Mouse (Mus musculus) neural tube, embryonic 11.5 days (tissue): ENCODE measurements around the gene Abhd12. TPM values are rescaled to one million over a fixed set of nuclear protein-coding genes. Genes with fewer than 3 reads are reported as not detected.
"Not testable (repeated sequence)": the region's sequence is repeated elsewhere in the genome, so short reads cannot be mapped to it uniquely, and the experiment has no call there.

ENCODE experiments used
- ATAC-seq: fragments of 200-750 bp; cut with Nextera tagmentation; 2 replicates; pipeline ENCODE4 v1.8.0; 2017; ENCODE audit warnings: moderate number of reproducible peaks, mild to moderate bottlenecking, moderate TSS enrichment, moderate library complexity; ENCODE audit not compliant: insufficient read depth, low FRiP score, low TSS enrichment
- DNase-seq: peaks from one replicate; pipeline ENCODE4 v3.0.0-alpha.2; 2015; ENCODE audit warnings: low spot score
- H3K27ac ChIP-seq: fragments of 300-500 bp; sonication (generic); 2 replicates; pipeline ENCODE4 v1.5.1; 2014; ENCODE audit warnings: low read depth, mild to moderate bottlenecking, low read length
- H3K27me3 ChIP-seq: fragments of 300-500 bp; sonication (generic); 2 replicates; pipeline ENCODE4 v1.6.1; 2014; ENCODE audit warnings: mild to moderate bottlenecking, low read length, mixed read lengths; ENCODE audit not compliant: control insufficient read depth, insufficient read depth
- H3K36me3 ChIP-seq: fragments of 300-500 bp; sonication (generic); 2 replicates; pipeline ENCODE4 v1.6.1; 2014; ENCODE audit warnings: mild to moderate bottlenecking, low read length, moderate library complexity, mixed read lengths; ENCODE audit not compliant: control insufficient read depth, insufficient read depth
- H3K4me1 ChIP-seq: fragments of 300-500 bp; sonication (generic); 2 replicates; pipeline ENCODE4 v1.6.1; 2014; ENCODE audit warnings: low read length, mixed read lengths; ENCODE audit not compliant: control insufficient read depth, insufficient read depth
- H3K4me2 ChIP-seq: fragments of 300-500 bp; sonication (generic); 2 replicates; pipeline ENCODE4 v1.6.1; 2014; ENCODE audit warnings: low read depth, mild to moderate bottlenecking, moderate library complexity
- H3K4me3 ChIP-seq: fragments of 300-500 bp; sonication (generic); 2 replicates; pipeline ENCODE4 v1.5.1; 2014; ENCODE audit warnings: low read depth, low read length
- H3K9ac ChIP-seq: fragments of 300-500 bp; sonication (generic); 2 replicates; pipeline ENCODE4 v1.6.1; 2014; ENCODE audit warnings: mild to moderate bottlenecking, low read length
- H3K9me3 ChIP-seq: fragments of 300-500 bp; sonication (generic); 2 replicates; pipeline ENCODE4 v1.6.1; 2016; ENCODE audit warnings: low read length; ENCODE audit not compliant: control insufficient read depth
- WGBS: fragments of 180-500 bp; shearing (Covaris S2); extraction: QIAGEN DNeasy Blood & Tissue Kit; methylation state at CpG from one replicate; pipeline ENCODE4 v1.1.7; 2014; 5-methylcytosine and 5-hydroxymethylcytosine counted together
- polyA plus RNA-seq: library from polyadenylated mRNA; unstranded; fragments of >200 nt; fragmentation: Nextera tagmentation; extraction: Ambion mirVana; gene quantifications from 2 replicates; pipeline ENCODE4 v1.2.1, GENCODE M21; 2014

The Abhd12 gene
- 57.0 and 65.3 TPM in 2 replicates for polyA plus RNA-seq

GRCm38 (mm10) chr2:150904272-150904935 is at the start of gene Abhd12:
Abhd12 (minus strand) TSS chr2:150904741.
- WGBS: under 1% methylated on average over 72 of the region's 72 CpGs
- Histone ChIP-seq H3K4me3 (peak within 1 kb of the TSS; percentile 79), H3K27me3 (no peaks in the 10 kb centered on the region), H3K4me2 (peak within 1 kb of the TSS; percentile 85), H3K27ac (peak within 1 kb of the TSS; percentile 81), H3K9ac (peak within 1 kb of the TSS; percentile 90), H3K36me3 (no peaks in the 10 kb centered on the region), H3K9me3 (no peaks in the 10 kb centered on the region), H3K4me1 (peaks cover 12% of the 10 kb centered on the region)
- ATAC-seq (peak; percentile 98), DNase-seq (peak; percentile 98)

- WGBS: 80% methylated on average over 2 of the region's 2 CpGs
- H3K27me3 ChIP-seq: no peaks in the 10 kb centered on the region
- H3K4me2 ChIP-seq: no peak overlapping the region
- no peaks in the 10 kb centered on the region for H3K4me1 ChIP-seq
- H3K9me3 ChIP-seq: no peaks in the 10 kb centered on the region
- DNase-seq (no peak), ATAC-seq (no peak)
- no peak overlapping the region for H3K4me3 ChIP-seq
- peaks cover 4% of the 10 kb centered on the region; the same call in 1 of the 2 replicates for H3K36me3 ChIP-seq
- no peak overlapping the region for H3K27ac ChIP-seq
- H3K9ac ChIP-seq: no peak overlapping the region
Measured at GRCm38 (mm10) chr2:150951201-150951600, 46.7 kb upstream of the Abhd12 start.

GRCm38 (mm10) chr2:150950056-150950455 is 45.5 kb upstream of the Abhd12 start:
- Histone ChIP-seq H3K36me3 (peaks cover 4% of the 10 kb centered on the region; the same call in 1 of the 2 replicates), H3K4me1 (no peaks in the 10 kb centered on the region), H3K4me3 (no peak overlapping the region), H3K9me3 (no peaks in the 10 kb centered on the region), H3K9ac (no peak overlapping the region), H3K27ac (no peak overlapping the region), H3K27me3 (no peaks in the 10 kb centered on the region), H3K4me2 (no peak overlapping the region)
- ATAC-seq (no peak), DNase-seq (no peak)
- WGBS: 88% methylated on average over 6 of the region's 6 CpGs

DNA sequence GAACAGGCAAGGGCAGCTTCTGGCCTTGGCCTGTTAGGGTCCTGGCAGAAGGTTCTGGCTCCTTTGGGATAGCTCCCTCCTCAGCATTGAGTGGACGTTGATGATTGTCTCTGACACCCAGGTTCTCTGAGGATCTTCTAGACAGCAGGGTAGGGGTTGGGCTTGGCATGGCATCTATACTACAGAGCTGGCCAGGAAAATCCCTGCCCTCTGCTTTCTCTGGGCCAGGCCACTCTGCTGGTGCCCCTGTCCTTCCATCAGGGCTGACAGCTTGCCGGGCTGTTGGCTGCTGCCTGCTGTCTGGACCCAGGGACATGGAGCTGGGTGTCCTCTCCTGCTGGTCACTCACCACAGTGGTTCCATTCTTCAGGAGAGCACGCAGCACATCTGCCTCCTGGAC is 45.1 kb upstream of the Abhd12 start:
- Histone ChIP-seq H3K36me3 (peaks cover 4% of the 10 kb centered on the region; the same call in 1 of the 2 replicates), H3K27me3 (no peaks in the 10 kb centered on the region), H3K9me3 (no peaks in the 10 kb centered on the region), H3K4me3 (no peak overlapping the region), H3K4me1 (no peaks in the 10 kb centered on the region), H3K27ac (no peak overlapping the region), H3K4me2 (no peak overlapping the region), H3K9ac (no peak overlapping the region)
- whole genome bisulfite sequencing: 93% methylated on average over 3 of the region's 3 CpGs
- ATAC-seq (no peak), DNase-seq (no peak)

GRCm38 (mm10) chr2:150948786-150949185 is 44.2 kb upstream of the Abhd12 start:
- no peak overlapping the region for H3K27ac ChIP-seq
- no peak overlapping the region for H3K4me3 ChIP-seq
- H3K9me3 ChIP-seq: no peaks in the 10 kb centered on the region
- H3K36me3 ChIP-seq: peaks cover 6% of the 10 kb centered on the region; the same call in 1 of the 2 replicates
- H3K9ac ChIP-seq: no peak overlapping the region
- 94% methylated on average over 5 of the region's 5 CpGs for WGBS
- H3K4me2 ChIP-seq: no peak overlapping the region
- H3K4me1 ChIP-seq: no peaks in the 10 kb centered on the region
- ATAC-seq (no peak), DNase-seq (no peak)
- no peaks in the 10 kb centered on the region for H3K27me3 ChIP-seq

DNA sequence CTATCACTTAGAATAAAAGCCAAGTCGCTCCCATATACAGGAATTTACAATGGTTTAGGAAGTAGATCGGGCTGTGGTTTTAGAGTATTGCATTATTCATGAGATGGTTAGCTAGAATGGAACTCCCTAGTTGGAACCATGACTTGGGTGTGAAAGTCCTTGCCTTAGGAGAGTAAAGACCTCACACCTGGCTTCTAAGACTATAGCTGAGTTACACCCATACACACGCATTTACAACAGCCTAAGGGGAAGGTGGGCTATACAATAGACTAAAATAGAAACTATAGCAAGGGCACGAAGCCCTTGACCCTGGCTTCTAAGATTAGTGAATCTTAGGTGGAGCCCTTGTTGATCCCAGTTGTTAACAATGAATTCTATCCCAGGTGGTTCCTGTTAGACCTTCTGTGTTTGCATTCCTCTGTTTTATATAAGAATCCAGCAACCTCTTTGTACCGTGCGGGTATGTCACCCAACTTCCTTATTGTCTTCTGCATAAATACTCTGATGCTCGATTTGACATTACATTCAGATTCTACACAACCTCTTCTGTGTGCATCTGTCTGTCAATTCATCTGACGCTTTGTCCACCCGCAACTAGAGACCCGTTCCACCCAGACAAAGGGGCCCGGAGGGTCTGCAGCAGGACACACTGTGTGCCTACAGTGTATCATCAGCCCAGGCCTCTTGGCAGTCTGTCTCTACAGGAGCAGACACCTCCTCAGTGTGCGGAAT is 43.5 kb upstream of the Abhd12 start:
- not testable (repeated sequence) for ATAC-seq, H3K27ac ChIP-seq, H3K4me2 ChIP-seq, H3K9ac ChIP-seq, H3K36me3 ChIP-seq, H3K4me1 ChIP-seq, H3K9me3 ChIP-seq, H3K27me3 ChIP-seq, H3K4me3 ChIP-seq, DNase-seq
- WGBS: 94% methylated on average over 12 of the region's 12 CpGs

- not testable (repeated sequence) for H3K9ac ChIP-seq, DNase-seq, H3K27ac ChIP-seq, H3K36me3 ChIP-seq, H3K4me2 ChIP-seq, H3K4me1 ChIP-seq, H3K27me3 ChIP-seq, ATAC-seq, H3K9me3 ChIP-seq, H3K4me3 ChIP-seq
- 93% methylated on average over 5 of the region's 5 CpGs for WGBS
Measured at GRCm38 (mm10) chr2:150947341-150947740, 42.8 kb upstream of the Abhd12 start.

DNA sequence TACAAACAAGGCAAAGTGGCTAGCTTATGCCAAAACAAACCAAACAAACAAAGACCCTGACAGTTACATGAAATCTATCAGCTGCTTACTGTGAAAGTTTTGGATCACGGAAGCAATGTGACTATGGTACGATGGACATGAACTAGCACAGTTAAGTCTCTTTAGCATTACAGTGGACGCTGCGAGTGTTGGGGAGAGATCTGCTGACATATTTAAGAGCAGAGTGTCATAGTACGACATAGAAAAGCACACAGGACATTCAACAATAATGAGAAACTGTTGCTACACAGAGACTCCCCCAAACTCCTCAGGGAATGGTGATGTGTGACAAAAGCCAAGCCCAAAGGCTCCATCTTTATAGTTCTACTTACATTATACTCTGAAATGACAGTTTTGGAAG is 39.5 kb upstream of the Abhd12 start:
- ATAC-seq (no peak), DNase-seq (no peak)
- WGBS: 95% methylated on average over 5 of the region's 5 CpGs
- H3K4me1 ChIP-seq: no peaks in the 10 kb centered on the region
- H3K27me3 ChIP-seq: no peaks in the 10 kb centered on the region
- H3K4me3 ChIP-seq: no peak overlapping the region
- H3K9ac ChIP-seq: no peak overlapping the region
- H3K4me2 ChIP-seq: no peak overlapping the region
- peaks cover 4% of the 10 kb centered on the region; the same call in 1 of the 2 replicates for H3K36me3 ChIP-seq
- H3K9me3 ChIP-seq: no peaks in the 10 kb centered on the region
- no peak overlapping the region for H3K27ac ChIP-seq

- no peak for DNase-seq
- H3K27me3 ChIP-seq: no peaks in the 10 kb centered on the region
- WGBS: 94% methylated on average over 4 of the region's 4 CpGs
- no peak overlapping the region for H3K27ac ChIP-seq
- no peak overlapping the region for H3K4me2 ChIP-seq
- H3K36me3 ChIP-seq: peaks cover 7% of the 10 kb centered on the region; the same call in 1 of the 2 replicates
- no peak for ATAC-seq
- H3K4me3 ChIP-seq: no peak overlapping the region
- H3K4me1 ChIP-seq: no peaks in the 10 kb centered on the region
- no peaks in the 10 kb centered on the region for H3K9me3 ChIP-seq
- no peak overlapping the region for H3K9ac ChIP-seq
Measured at GRCm38 (mm10) chr2:150934659-150935058, 30.1 kb upstream of the Abhd12 start.
